Mouse (Mus musculus): ENCODE measurements around the gene Itm2c. TPM values are rescaled to one million over a fixed set of nuclear protein-coding genes. Genes with fewer than 3 reads are reported as not detected.

Itm2c gene
- total RNA-seq, 1 experiment = 82.9 TPM

DNA sequence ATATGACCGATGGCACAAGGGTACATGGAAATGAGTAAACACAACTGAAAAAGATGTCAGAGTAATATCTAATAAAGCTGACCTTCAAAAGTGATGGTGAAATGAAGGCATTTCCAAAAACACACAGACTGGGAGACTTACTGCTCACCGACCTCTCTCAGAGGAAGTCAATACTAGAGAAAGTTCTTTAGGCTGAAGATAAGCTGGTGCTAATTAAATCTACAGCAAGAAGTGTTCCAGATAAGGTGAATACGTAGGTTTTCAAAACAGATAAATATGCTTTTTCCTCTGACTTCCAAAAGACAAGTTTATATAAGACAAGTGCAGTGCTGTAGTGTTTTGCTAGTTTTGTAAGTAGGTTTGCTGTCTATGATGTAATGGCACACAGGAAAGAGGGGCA lies 37.8 kb upstream of the Itm2c start:
- no peak for DNase-seq (ENCODE audit: low read depth, low spot score)
- H3K4me3 ChIP-seq (ENCODE audit: insufficient read depth in 1 of 2, low read depth in 1 of 2, low read length in 2 of 2, poor library complexity in 1 of 2, severe bottlenecking in 1 of 2) = no peak overlapping the region
- no peaks in the 10 kb centered on the region for H3K9me3 ChIP-seq (ENCODE audit: control insufficient read depth, insufficient read depth, low read depth, low read length)
- H3K36me3 ChIP-seq (ENCODE audit: control insufficient read depth, insufficient read depth, low read length, poor library complexity, severe bottlenecking) = peaks cover 6% of the 10 kb centered on the region; the same call in 1 of the 2 replicates
- no peak overlapping the region for H3K9ac ChIP-seq (ENCODE audit: insufficient read depth, low read depth, low read length, poor library complexity, severe bottlenecking)
- no peak overlapping the region for H3K27ac ChIP-seq (ENCODE audit: insufficient read depth, low read depth, low read length, poor library complexity, severe bottlenecking)
- in situ Hi-C loops (cut with MboI; ENCODE audit: low sequenced_read_pairs in 2 of 2, unreplicated experiment in 2 of 2) = no loop called here
- no peaks in the 10 kb centered on the region for H3K4me1 ChIP-seq (ENCODE audit: control insufficient read depth in 2 of 2, insufficient read depth in 2 of 2, low read length in 2 of 2, poor library complexity in 1 of 2)
- no peak for TF ChIP-seq ZC3H11A (IDR thresholded peaks at IDR 0.05; ENCODE audit: borderline replicate concordance, low read depth, low read length)
- no peak for TF ChIP-seq HCFC1 (IDR thresholded peaks at IDR 0.05; ENCODE audit: borderline replicate concordance, insufficient read depth, low read length)
- TF ChIP-seq CHD2 (IDR thresholded peaks at IDR 0.05; ENCODE audit: low read depth, low read length) = no peak
- no peak for TF ChIP-seq ZNF384 (IDR thresholded peaks at IDR 0.05; ENCODE audit: low read depth, low read length)
- TF ChIP-seq MAFK (IDR thresholded peaks at IDR 0.05; ENCODE audit: insufficient read depth, low read depth, low read length) = no peak

- Histone ChIP-seq H3K4me3 (ENCODE audit: insufficient read depth in 1 of 2, low read depth in 1 of 2, low read length in 2 of 2, poor library complexity in 1 of 2, severe bottlenecking in 1 of 2) (no peak overlapping the region), H3K36me3 (ENCODE audit: control insufficient read depth, insufficient read depth, low read length, poor library complexity, severe bottlenecking) (peaks cover 2% of the 10 kb centered on the region; the same call in 1 of the 2 replicates), H3K9ac (ENCODE audit: insufficient read depth, low read depth, low read length, poor library complexity, severe bottlenecking) (no peak overlapping the region), H3K27ac (ENCODE audit: insufficient read depth, low read depth, low read length, poor library complexity, severe bottlenecking) (no peak overlapping the region), H3K9me3 (ENCODE audit: control insufficient read depth, insufficient read depth, low read depth, low read length) (peaks cover 3% of the 10 kb centered on the region; the same call in 1 of the 2 replicates), H3K4me1 (ENCODE audit: control insufficient read depth in 2 of 2, insufficient read depth in 2 of 2, low read length in 2 of 2, poor library complexity in 1 of 2) (no peaks in the 10 kb centered on the region)
- TF ChIP-seq HCFC1 (IDR thresholded peaks at IDR 0.05; ENCODE audit: borderline replicate concordance, insufficient read depth, low read length) (no peak), CHD2 (IDR thresholded peaks at IDR 0.05; ENCODE audit: low read depth, low read length) (no peak), ZC3H11A (IDR thresholded peaks at IDR 0.05; ENCODE audit: borderline replicate concordance, low read depth, low read length) (no peak), ZNF384 (IDR thresholded peaks at IDR 0.05; ENCODE audit: low read depth, low read length) (no peak), MAFK (IDR thresholded peaks at IDR 0.05; ENCODE audit: insufficient read depth, low read depth, low read length) (no peak)
- no peak for DNase-seq (ENCODE audit: low read depth, low spot score)
- in situ Hi-C loops (cut with MboI; ENCODE audit: low sequenced_read_pairs in 2 of 2, unreplicated experiment in 2 of 2) = no loop called here
Measured at GRCm38 (mm10) chr1:85857261-85857754, 36.8 kb upstream of the Itm2c start.

GRCm38 (mm10) chr1:85864383-85864782 lies 29.7 kb upstream of the Itm2c start:
- in situ Hi-C loops (cut with MboI; ENCODE audit: low sequenced_read_pairs in 2 of 2, unreplicated experiment in 2 of 2) = no loop called here
- Histone ChIP-seq H3K36me3 (ENCODE audit: control insufficient read depth, insufficient read depth, low read length, poor library complexity, severe bottlenecking) (no peaks in the 10 kb centered on the region), H3K4me3 (ENCODE audit: insufficient read depth in 1 of 2, low read depth in 1 of 2, low read length in 2 of 2, poor library complexity in 1 of 2, severe bottlenecking in 1 of 2) (no peak overlapping the region), H3K9ac (ENCODE audit: insufficient read depth, low read depth, low read length, poor library complexity, severe bottlenecking) (no peak overlapping the region), H3K27ac (ENCODE audit: insufficient read depth, low read depth, low read length, poor library complexity, severe bottlenecking) (no peak overlapping the region), H3K4me1 (ENCODE audit: control insufficient read depth in 2 of 2, insufficient read depth in 2 of 2, low read length in 2 of 2, poor library complexity in 1 of 2) (no peaks in the 10 kb centered on the region), H3K9me3 (ENCODE audit: control insufficient read depth, insufficient read depth, low read depth, low read length) (peaks cover 3% of the 10 kb centered on the region; the same call in 1 of the 2 replicates)
- TF ChIP-seq MAFK (IDR thresholded peaks at IDR 0.05; ENCODE audit: insufficient read depth, low read depth, low read length) (no peak), HCFC1 (IDR thresholded peaks at IDR 0.05; ENCODE audit: borderline replicate concordance, insufficient read depth, low read length) (no peak), CHD2 (IDR thresholded peaks at IDR 0.05; ENCODE audit: low read depth, low read length) (no peak), ZC3H11A (IDR thresholded peaks at IDR 0.05; ENCODE audit: borderline replicate concordance, low read depth, low read length) (no peak)
- DNase-seq (ENCODE audit: low read depth, low spot score) = no peak

DNA sequence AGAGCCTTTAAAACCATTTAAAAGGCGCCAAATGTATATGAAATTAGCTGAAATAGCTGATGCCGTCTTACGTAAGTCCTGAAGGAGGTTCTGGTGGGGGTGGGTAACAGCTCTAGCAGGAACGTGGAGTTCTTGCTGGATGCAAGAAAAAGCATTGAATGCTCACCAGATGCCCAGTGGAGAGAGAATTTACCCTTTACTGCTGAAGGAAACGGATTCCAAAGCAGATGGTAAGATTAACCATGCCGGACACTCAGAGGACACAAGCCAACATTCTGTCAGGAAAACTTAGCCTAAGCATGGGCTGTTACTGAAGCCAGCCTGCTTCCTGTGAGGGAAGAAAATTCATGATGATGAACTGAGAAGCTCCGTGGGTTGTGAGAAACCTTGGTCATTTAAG lies 24.1 kb upstream of the Itm2c start:
- no peak overlapping the region for H3K4me3 ChIP-seq (ENCODE audit: insufficient read depth in 1 of 2, low read depth in 1 of 2, low read length in 2 of 2, poor library complexity in 1 of 2, severe bottlenecking in 1 of 2)
- no peaks in the 10 kb centered on the region for H3K4me1 ChIP-seq (ENCODE audit: control insufficient read depth in 2 of 2, insufficient read depth in 2 of 2, low read length in 2 of 2, poor library complexity in 1 of 2)
- no peaks in the 10 kb centered on the region for H3K36me3 ChIP-seq (ENCODE audit: control insufficient read depth, insufficient read depth, low read length, poor library complexity, severe bottlenecking)
- in situ Hi-C loops (cut with MboI; ENCODE audit: low sequenced_read_pairs in 2 of 2, unreplicated experiment in 2 of 2) = no loop called here
- H3K9ac ChIP-seq (ENCODE audit: insufficient read depth, low read depth, low read length, poor library complexity, severe bottlenecking) = no peak overlapping the region
- no peak for TF ChIP-seq ZC3H11A (IDR thresholded peaks at IDR 0.05; ENCODE audit: borderline replicate concordance, low read depth, low read length)
- no peak for TF ChIP-seq MAFK (IDR thresholded peaks at IDR 0.05; ENCODE audit: insufficient read depth, low read depth, low read length)
- TF ChIP-seq HCFC1 (IDR thresholded peaks at IDR 0.05; ENCODE audit: borderline replicate concordance, insufficient read depth, low read length) = no peak
- TF ChIP-seq ZNF384 (IDR thresholded peaks at IDR 0.05; ENCODE audit: low read depth, low read length) = no peak
- peaks cover 2% of the 10 kb centered on the region for H3K9me3 ChIP-seq (ENCODE audit: control insufficient read depth, insufficient read depth, low read depth, low read length)
- H3K27ac ChIP-seq (ENCODE audit: insufficient read depth, low read depth, low read length, poor library complexity, severe bottlenecking) = no peak overlapping the region
- DNase-seq (ENCODE audit: low read depth, low spot score) = no peak

DNA sequence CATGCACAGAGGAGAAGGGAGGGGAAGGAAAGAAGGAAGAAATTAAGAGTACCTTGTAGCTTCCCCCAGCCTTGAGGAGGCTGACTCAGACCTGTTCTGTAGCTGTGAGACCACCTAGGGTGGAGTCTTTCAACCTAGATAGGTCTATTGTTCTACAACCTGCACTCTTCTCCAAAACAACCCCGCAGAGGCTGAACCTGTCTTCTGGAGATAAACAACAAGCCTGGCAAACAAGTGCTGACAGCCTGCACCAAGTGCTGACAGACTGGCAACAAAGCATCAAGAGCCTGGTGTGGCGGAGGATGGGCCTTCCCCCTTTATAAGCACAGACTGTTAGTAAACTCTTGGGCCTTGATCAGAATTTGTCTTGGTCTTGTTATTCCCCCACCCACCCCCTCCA lies 23.5 kb upstream of the Itm2c start:
- TF ChIP-seq ZC3H11A (IDR thresholded peaks at IDR 0.05; ENCODE audit: borderline replicate concordance, low read depth, low read length) (no peak), CHD2 (IDR thresholded peaks at IDR 0.05; ENCODE audit: low read depth, low read length) (no peak), HCFC1 (IDR thresholded peaks at IDR 0.05; ENCODE audit: borderline replicate concordance, insufficient read depth, low read length) (no peak), MAFK (IDR thresholded peaks at IDR 0.05; ENCODE audit: insufficient read depth, low read depth, low read length) (no peak), ZNF384 (IDR thresholded peaks at IDR 0.05; ENCODE audit: low read depth, low read length) (no peak)
- Histone ChIP-seq H3K36me3 (ENCODE audit: control insufficient read depth, insufficient read depth, low read length, poor library complexity, severe bottlenecking) (no peaks in the 10 kb centered on the region), H3K9me3 (ENCODE audit: control insufficient read depth, insufficient read depth, low read depth, low read length) (peaks cover 2% of the 10 kb centered on the region), H3K4me1 (ENCODE audit: control insufficient read depth in 2 of 2, insufficient read depth in 2 of 2, low read length in 2 of 2, poor library complexity in 1 of 2) (no peaks in the 10 kb centered on the region), H3K27ac (ENCODE audit: insufficient read depth, low read depth, low read length, poor library complexity, severe bottlenecking) (no peak overlapping the region), H3K9ac (ENCODE audit: insufficient read depth, low read depth, low read length, poor library complexity, severe bottlenecking) (no peak overlapping the region), H3K4me3 (ENCODE audit: insufficient read depth in 1 of 2, low read depth in 1 of 2, low read length in 2 of 2, poor library complexity in 1 of 2, severe bottlenecking in 1 of 2) (no peak overlapping the region)
- in situ Hi-C loops (cut with MboI; ENCODE audit: low sequenced_read_pairs in 2 of 2, unreplicated experiment in 2 of 2) = no loop called here
- no peak for DNase-seq (ENCODE audit: low read depth, low spot score)
